Mouse (Mus musculus): ENCODE results near the gene Efcab12. TPM values are rescaled to one million over a fixed set of nuclear protein-coding genes. Genes with fewer than 3 reads are reported as not detected.

Gene Efcab12
- total and polyA plus RNA-seq, 3 experiments: 0.04 to 0.54 (median 0.12) TPM

GRCm38 (mm10) chr6:115803541-115804382 lies 34.5 kb downstream of the Efcab12 start:
- dilution Hi-C loops (cut with MboI; ENCODE audit: extremely low pct_ligation_motif_present, extremely low pct_unique_long_range_greater_than_20kb, low sequenced_read_pairs): no loop called here
- in situ Hi-C loops (cut with MboI; ENCODE audit: low pct_ligation_motif_present, low pct_unique_long_range_greater_than_20kb, low sequenced_read_pairs): no loop called here
- TF ChIP-seq CTCF (conservative IDR thresholded peaks at IDR 0.05 in 1 of 2, IDR thresholded peaks at IDR 0.05 in 1 of 2; ENCODE audit: low read depth in 2 of 2, low read length in 2 of 2): peak in 1 of 2 experiments; percentile 73; a peak in 3 of 4 replicates
- TF ChIP-seq RAD21 (IDR thresholded peaks at IDR 0.05; ENCODE audit: low read depth, low read length): peak; percentile 59
- peak; percentile 87 for TF ChIP-seq ZNF384 (IDR thresholded peaks at IDR 0.05; ENCODE audit: low read depth, low read length)
- TF ChIP-seq ZMIZ1 (IDR thresholded peaks at IDR 0.05; ENCODE audit: low read depth, low read length): no peak; the same call in 1 of the 2 replicates
- TF ChIP-seq SMC3 (IDR thresholded peaks at IDR 0.05; ENCODE audit: low read depth, low read length): peak; percentile 56
- TF ChIP-seq CHD2 (IDR thresholded peaks at IDR 0.05; ENCODE audit: low read length): peak; percentile 7; the same call in 1 of the 2 replicates
- TF ChIP-seq ELF1 (IDR thresholded peaks at IDR 0.05; ENCODE audit: low read depth, low read length): no peak
- TF ChIP-seq POLR2A (IDR thresholded peaks at IDR 0.05; ENCODE audit: low read depth, low read length): peak; percentile 35; the same call in 1 of the 2 replicates

GRCm38 (mm10) chr6:115801811-115802210 lies 36.4 kb downstream of the Efcab12 start:
- in situ Hi-C loops (cut with MboI; ENCODE audit: low pct_ligation_motif_present, low pct_unique_long_range_greater_than_20kb, low sequenced_read_pairs) (no loop called here), dilution Hi-C loops (cut with MboI; ENCODE audit: extremely low pct_ligation_motif_present, extremely low pct_unique_long_range_greater_than_20kb, low sequenced_read_pairs) (no loop called here)
- Histone ChIP-seq H3K9me3 (replicated peaks; ENCODE audit: low read length) (no peaks in the 10 kb centered on the region), H3K9ac (ENCODE audit: insufficient read depth, low read depth) (no peak overlapping the region), H3K27me3 (replicated peaks) (no peaks in the 10 kb centered on the region), H3K36me3 (replicated peaks in 1 of 2; ENCODE audit: control insufficient read depth in 1 of 2, insufficient read depth in 1 of 2, low read length in 1 of 2) (peaks cover 78 to 94% of the 10 kb centered on the region in 2 experiments), H3K79me2 (replicated peaks; ENCODE audit: control insufficient read depth, extremely low read depth, insufficient read depth, poor library complexity, severe bottlenecking) (peaks cover 23% of the 10 kb centered on the region), H3K4me3 (replicated peaks in 1 of 3; ENCODE audit: low read depth in 2 of 3, low read length in 2 of 3, poor library complexity in 1 of 3) (no peak overlapping the region), H3K27ac (ENCODE audit: insufficient read depth, low read depth) (no peak overlapping the region), H3K4me2 (ENCODE audit: insufficient read depth, low read depth, poor library complexity, severe bottlenecking) (no peak overlapping the region), H3K4me1 (ENCODE audit: control insufficient read depth in 1 of 2, insufficient read depth in 2 of 2) (peaks cover 0 to 18% of the 10 kb centered on the region in 2 experiments; a peak in 2 of 4 replicates)
- TF ChIP-seq MXI1 (IDR thresholded peaks at IDR 0.05; ENCODE audit: low read depth, low read length): no peak
- no peak for TF ChIP-seq BHLHE40 (IDR thresholded peaks at IDR 0.05; ENCODE audit: low read depth, low read length)
- no peak for TF ChIP-seq JUN (IDR thresholded peaks at IDR 0.05; ENCODE audit: insufficient read depth, low read depth, low read length)
- TF ChIP-seq MEF2A (IDR thresholded peaks at IDR 0.05; ENCODE audit: borderline replicate concordance, low read depth, low read length): no peak
- no peak for TF ChIP-seq MAZ (IDR thresholded peaks at IDR 0.05; ENCODE audit: low read depth, low read length)
- TF ChIP-seq UBTF (IDR thresholded peaks at IDR 0.05; ENCODE audit: low read depth, low read length): no peak
- no peak for TF ChIP-seq MYC (IDR thresholded peaks at IDR 0.05; ENCODE audit: low read depth, low read length)
- no peak for TF ChIP-seq MAFK (IDR thresholded peaks at IDR 0.05; ENCODE audit: insufficient replicate concordance, low read length)
- no peak for TF ChIP-seq POLR2A (IDR thresholded peaks at IDR 0.05; ENCODE audit: low read depth, low read length)
- no peak for TF ChIP-seq SIN3A (IDR thresholded peaks at IDR 0.05; ENCODE audit: low read length)
- TF ChIP-seq ZC3H11A (IDR thresholded peaks at IDR 0.05; ENCODE audit: low read depth, low read length): no peak
- no peak for TF ChIP-seq GABPA (IDR thresholded peaks at IDR 0.05; ENCODE audit: insufficient replicate concordance, low read depth, low read length)
- no peak for DNase-seq (ENCODE audit: extremely low read depth)

More at GRCm38 (mm10) chr6:115803541-115804382, 34.5 kb downstream of the Efcab12 start:
- no peak overlapping the region for H3K9ac ChIP-seq (ENCODE audit: insufficient read depth, low read depth)
- H3K27me3 ChIP-seq (replicated peaks): no peaks in the 10 kb centered on the region
- H3K4me3 ChIP-seq (replicated peaks in 1 of 3; ENCODE audit: low read depth in 2 of 3, low read length in 2 of 3, poor library complexity in 1 of 3): no peak overlapping the region
- H3K4me2 ChIP-seq (ENCODE audit: insufficient read depth, low read depth, poor library complexity, severe bottlenecking): no peak overlapping the region
- peaks cover 40% of the 10 kb centered on the region for H3K79me2 ChIP-seq (replicated peaks; ENCODE audit: control insufficient read depth, extremely low read depth, insufficient read depth, poor library complexity, severe bottlenecking)
- peaks cover 68 to 86% of the 10 kb centered on the region in 2 experiments for H3K36me3 ChIP-seq (replicated peaks in 1 of 2; ENCODE audit: control insufficient read depth in 1 of 2, insufficient read depth in 1 of 2, low read length in 1 of 2)
- H3K9me3 ChIP-seq (replicated peaks; ENCODE audit: low read length): no peaks in the 10 kb centered on the region
- H3K27ac ChIP-seq (ENCODE audit: insufficient read depth, low read depth): peak overlapping the region; percentile 14; the same call in 1 of the 2 replicates
- H3K4me1 ChIP-seq (ENCODE audit: control insufficient read depth in 1 of 2, insufficient read depth in 2 of 2): peaks cover 0 to 18% of the 10 kb centered on the region in 2 experiments; a peak in 2 of 4 replicates
- DNase-seq (ENCODE audit: extremely low read depth): peak; percentile 79

Data from CH12.LX (cell line).